Mouse (Mus musculus): ENCODE data around the gene Krtap19-9b.

DNA sequence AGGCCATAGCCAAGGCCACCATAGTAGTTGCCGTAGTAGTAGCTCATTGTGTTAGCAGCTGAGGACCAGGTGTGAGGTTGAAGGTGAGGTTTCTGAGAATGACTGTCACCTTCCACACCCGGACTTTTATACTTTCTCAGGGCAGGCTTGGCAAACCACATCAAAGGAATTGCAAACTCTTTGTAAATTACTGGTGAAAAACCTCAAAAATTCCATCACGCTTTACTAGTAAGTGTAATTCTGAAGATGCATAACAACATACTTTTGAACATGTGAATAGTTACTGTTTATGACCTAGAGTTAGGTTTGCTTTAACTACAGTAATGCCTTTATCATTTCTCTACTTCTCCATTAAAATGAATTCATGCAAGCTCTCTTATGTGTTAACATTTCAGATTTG lies at the start of gene Krtap19-9b:
- TF ChIP-seq POLR2A (IDR thresholded peaks at IDR 0.05; ENCODE audit: borderline replicate concordance, insufficient read depth, low read length) (no peak), CTCF (IDR thresholded peaks at IDR 0.05; ENCODE audit: borderline replicate concordance, insufficient read depth, low read depth, low read length) (no peak)
